Mouse (Mus musculus): ENCODE data around the gene Rbbp5.

Gene Rbbp5

DNA sequence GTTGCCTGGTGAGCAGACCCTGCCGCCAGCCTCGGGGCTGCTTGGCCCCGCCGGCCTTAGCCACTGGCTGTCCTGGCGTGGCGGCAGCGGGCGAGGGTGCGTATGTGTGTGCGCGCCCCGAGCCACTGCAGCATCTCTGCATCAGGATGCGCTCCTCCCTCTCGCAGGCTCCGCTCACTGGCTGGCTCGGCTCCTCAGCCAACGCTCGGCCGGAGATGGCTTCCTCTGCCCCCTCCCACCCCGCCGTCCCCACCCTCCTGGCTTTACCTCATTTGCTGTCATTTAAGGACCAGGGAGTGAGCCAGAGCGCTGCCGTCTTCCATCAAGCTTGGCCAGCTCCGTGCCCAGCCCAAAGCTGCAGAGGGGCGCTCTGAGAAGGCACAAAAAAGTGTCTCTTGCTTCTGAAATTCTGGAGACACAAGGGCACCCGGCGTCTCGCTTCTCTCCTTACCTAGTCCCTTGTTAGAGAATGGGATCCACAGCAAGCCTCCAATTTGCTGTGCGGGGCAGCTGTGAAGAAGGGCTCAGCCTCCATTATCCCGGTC, 65.7 kb downstream of the Rbbp5 start, which contains the start of gene Cntn2:
Gene Cntn2, minus strand, starts transcription at position 495 of the 545 bp plus-strand sequence.
- peak; percentile 89 for DNase-seq

DNA sequence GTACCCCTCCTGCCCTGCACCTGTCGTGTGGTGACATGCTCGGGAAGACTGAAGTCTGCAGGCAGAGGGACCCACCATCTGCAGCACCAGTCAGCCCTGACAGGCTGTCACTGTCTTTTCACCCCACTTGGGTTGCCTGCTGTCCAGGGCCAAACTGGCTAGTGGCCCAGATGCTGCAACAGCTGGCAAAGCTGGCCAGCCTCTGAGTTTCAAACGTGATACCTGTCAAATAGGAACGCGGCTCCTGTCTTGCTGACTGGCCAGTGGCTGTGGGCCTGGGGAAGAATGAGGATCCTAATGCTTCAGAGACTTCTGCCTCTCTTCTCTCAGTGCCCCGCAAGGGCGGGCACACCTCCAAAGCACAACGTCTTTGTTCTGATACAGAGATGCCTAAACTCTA, 66.6 kb downstream of the Rbbp5 start:
- no peak for DNase-seq

Measured in right cerebral cortex, adult 18-20 months (tissue).